8 mouse cellular contexts compared by ENCODE assay signal in genomic region chr12:40445206-40445605, GRCm38 (mm10). TPM values are rescaled to one million over a fixed set of nuclear protein-coding genes. Genes with fewer than 3 reads are reported as not detected.
DNase-seq lines count a peak whose midpoint lies in the region; ATAC-seq and TF ChIP-seq lines count a peak whose summit lies in the region.

No protein-coding gene starts in this region.

- peak; percentile 14 for ATAC-seq in hindbrain, embryonic 13.5 days (ENCODE audit: low FRiP score)

- H3K9ac ChIP-seq in hindbrain, embryonic 13.5 days, result peak overlapping the region; percentile 74

- H3K36me3 ChIP-seq in spleen, adult 2 months (ENCODE audit: control insufficient read depth, insufficient read depth, low read length), result no peaks in the 10 kb centered on the region
- H3K36me3 ChIP-seq in embryonic facial prominence, embryonic 10.5 days (replicated peaks), result no peaks in the 10 kb centered on the region
- H3K36me3 ChIP-seq in hindbrain, embryonic 13.5 days, result no peaks in the 10 kb centered on the region

- no peak for DNase-seq in spleen, adult 2 months (ENCODE audit: low read depth in 1 of 2, low spot score in 2 of 2)
- DNase-seq in spleen, adult 18-20 months, result no peak
- no peak for DNase-seq in embryonic facial prominence, embryonic 10.5 days (ENCODE audit: low spot score)
- DNase-seq in lung, postnatal 10 days, result peak; percentile 65
- DNase-seq in frontal cortex, postnatal 14 days (ENCODE audit: low spot score in 2 of 2), result no peak
- DNase-seq in retina, embryonic 14.5 days (ENCODE audit: low spot score), result no peak
- DNase-seq in B cell, adult 2 months, result no peak

- H3K4me3 ChIP-seq in spleen, adult 2 months (ENCODE audit: extremely low read depth, insufficient read depth, insufficient read length), result peak overlapping the region; percentile 96
- H3K4me3 ChIP-seq in embryonic facial prominence, embryonic 10.5 days, result peak overlapping the region; percentile 76
- H3K4me3 ChIP-seq in hindbrain, embryonic 13.5 days, result peak overlapping the region; percentile 62

- H3K27me3 ChIP-seq in spleen, adult 2 months (ENCODE audit: control insufficient read depth, insufficient read depth, low read length), result peaks cover 10% of the 10 kb centered on the region
- 0 out of 2 replicates have a peak, but pooled peaks cover 4% of the 10 kb centered on the region for H3K27me3 ChIP-seq in embryonic facial prominence, embryonic 10.5 days (replicated peaks; ENCODE audit: low read depth, poor library complexity, severe bottlenecking)
- H3K27me3 ChIP-seq in hindbrain, embryonic 13.5 days, result no peaks in the 10 kb centered on the region

- no peak for TF ChIP-seq POLR2A in spleen, adult 2 months (IDR thresholded peaks at IDR 0.05; ENCODE audit: low read depth, low read length)

- H3K4me1 ChIP-seq in spleen, adult 2 months (ENCODE audit: control insufficient read depth, insufficient read depth, insufficient read length), result peaks cover 6% of the 10 kb centered on the region; the same call in 1 of the 2 replicates
- peaks cover 40% of the 10 kb centered on the region for H3K4me1 ChIP-seq in embryonic facial prominence, embryonic 10.5 days
- peaks cover 24% of the 10 kb centered on the region for H3K4me1 ChIP-seq in hindbrain, embryonic 13.5 days (replicated peaks)

- no peaks in the 10 kb centered on the region for H3K9me3 ChIP-seq in embryonic facial prominence, embryonic 10.5 days
- H3K9me3 ChIP-seq in hindbrain, embryonic 13.5 days, result no peaks in the 10 kb centered on the region

- peak overlapping the region; percentile 15; the same call in 1 of the 2 replicates for H3K27ac ChIP-seq in spleen, adult 2 months (ENCODE audit: insufficient read depth, low read length)
- H3K27ac ChIP-seq in embryonic facial prominence, embryonic 10.5 days (replicated peaks), result peak overlapping the region; percentile 90
- H3K27ac ChIP-seq in hindbrain, embryonic 13.5 days, result peak overlapping the region; percentile 40; the same call in 1 of the 2 replicates

- peak overlapping the region; percentile 77 for H3K4me2 ChIP-seq in hindbrain, embryonic 13.5 days

- no peak for TF ChIP-seq CTCF in spleen, adult 2 months (IDR thresholded peaks at IDR 0.05; ENCODE audit: extremely low read depth, insufficient read depth, insufficient read length, insufficient replicate concordance)

- under 1% methylated on average over 16 of the region's 16 CpGs for WGBS in spleen, adult 2 months
- WGBS in embryonic facial prominence, embryonic 10.5 days, result 2% methylated on average over 16 of the region's 16 CpGs
- 1% methylated on average over 16 of the region's 16 CpGs for WGBS in hindbrain, embryonic 13.5 days

RNA-seq across cellular contexts. Expression of gene Zfp277, which starts 0.5 kb away (rescaled TPM):
- polyA plus RNA-seq in spleen, adult 2 months (2012; rRNA removed), result 2.7 and 2.8 TPM in 2 replicates
- polyA plus RNA-seq in embryonic facial prominence, embryonic 10.5 days (2016; fragmentation: Nextera tagmentation; extraction: Ambion mirVana), result 39.0 and 39.9 TPM in 2 replicates
- 29.9 TPM in 2 replicates for polyA plus RNA-seq in hindbrain, embryonic 13.5 days (2015; fragmentation: Nextera tagmentation; extraction: Ambion mirVana)

RNA-seq across cellular contexts. Expression of gene Dock4, which starts 0.5 kb away (rescaled TPM):
- 2.3 and 2.8 TPM in 2 replicates for polyA plus RNA-seq in spleen, adult 2 months (2012; rRNA removed)
- polyA plus RNA-seq in embryonic facial prominence, embryonic 10.5 days (2016; fragmentation: Nextera tagmentation; extraction: Ambion mirVana), result 18.1 and 19.5 TPM in 2 replicates
- polyA plus RNA-seq in hindbrain, embryonic 13.5 days (2015; fragmentation: Nextera tagmentation; extraction: Ambion mirVana), result 40.5 and 43.4 TPM in 2 replicates

Comparison
In these comparisons a context has a peak if more than half of its experiments do, and no peak if none do; other contexts are left out.
1. H3K27ac ChIP-seq: peak in every context shown above with its lines; median percentile 90 in embryonic facial prominence, embryonic 10.5 days; 40 in hindbrain, embryonic 13.5 days; 15 in spleen, adult 2 months.